Mouse (Mus musculus): Measurements from ENCODE around the gene Slc5a7.

Gene Slc5a7

DNA sequence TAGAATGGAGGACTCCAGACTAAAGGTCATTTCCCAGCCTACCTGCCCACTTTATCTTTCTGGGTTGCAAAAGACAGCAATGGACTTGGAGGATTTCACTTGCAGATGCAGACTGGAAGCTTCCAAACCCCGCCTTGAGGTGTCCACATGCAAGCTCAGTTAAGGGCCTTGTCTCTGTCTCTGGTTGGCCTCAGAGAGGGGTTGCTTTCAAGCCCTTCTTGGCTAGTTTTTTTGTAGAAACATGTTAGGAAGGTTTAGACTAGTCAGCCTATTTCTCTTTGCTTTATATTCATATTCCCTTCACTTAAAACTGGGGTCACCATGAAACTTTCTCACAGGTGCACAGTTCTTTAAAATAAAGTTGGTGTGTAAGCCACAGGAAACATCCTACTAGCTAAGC lies at the start of gene Slc5a7:
Slc5a7 (minus strand) TSS at position 101 of the 400 bp plus-strand sequence.
- DNase-seq (ENCODE audit: low read depth, low spot score) = peak; percentile 2

DNA sequence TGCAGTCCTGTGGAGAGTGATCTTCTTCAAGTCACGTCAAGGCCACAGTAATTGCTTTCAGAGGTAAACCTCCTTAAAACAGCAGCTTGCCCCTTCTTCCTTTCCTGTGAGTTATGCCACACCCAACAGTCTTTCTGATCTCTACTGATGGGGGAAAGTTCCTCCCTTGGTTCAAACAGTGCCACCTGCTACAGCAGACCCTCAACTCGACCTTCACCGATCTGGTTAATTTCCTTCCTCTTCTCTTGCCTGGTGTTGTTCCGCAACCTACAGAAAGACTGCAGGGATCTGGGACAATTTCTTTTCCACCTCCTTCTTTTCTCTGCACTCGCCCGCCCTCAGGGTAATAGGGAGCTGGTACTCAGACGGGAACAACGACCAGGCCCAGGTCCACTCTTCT lies 48.8 kb upstream of the Slc5a7 start:
- no peak for DNase-seq (ENCODE audit: low read depth, low spot score)

- peak; percentile 36 for DNase-seq (ENCODE audit: low read depth, low spot score)
Observed at GRCm38 (mm10) chr17:54343395-54343794, 44.6 kb upstream of the Slc5a7 start.

DNA sequence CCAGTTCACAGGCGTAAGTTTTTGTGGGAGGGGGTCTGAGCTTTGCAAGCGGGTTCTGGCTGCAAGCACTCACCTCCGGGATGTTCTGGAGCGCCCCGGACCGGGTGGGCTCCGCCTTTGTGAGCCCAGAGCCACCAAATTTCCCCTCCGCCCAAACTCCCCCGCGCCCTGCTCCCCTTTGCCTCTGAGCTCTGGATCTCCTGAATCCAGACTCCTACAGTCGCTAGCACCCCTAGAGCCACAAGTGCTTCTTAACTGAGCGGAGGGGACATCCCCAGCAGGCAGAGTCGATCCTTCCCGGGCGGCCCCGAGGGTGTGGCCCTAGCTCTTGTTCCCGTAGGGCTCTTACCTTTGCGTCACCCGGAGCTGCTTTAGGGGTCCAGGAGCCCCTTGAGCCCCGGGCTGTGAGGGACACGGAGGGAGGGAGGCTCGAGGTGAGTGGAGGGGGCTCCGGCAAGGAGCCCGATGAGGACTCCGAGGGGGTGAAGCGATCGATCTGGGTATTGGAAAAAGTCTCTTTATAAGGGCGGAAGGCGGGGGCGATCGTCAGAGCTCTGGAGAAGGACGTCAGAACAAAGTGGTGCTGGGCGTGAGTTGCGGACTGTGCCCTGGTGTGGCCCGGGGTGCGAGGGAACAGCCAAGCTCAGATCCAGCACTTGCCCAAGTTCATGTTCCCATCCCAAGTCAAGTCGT lies 456 bp downstream of the Slc5a7 start:
- peak; percentile 17 for DNase-seq (ENCODE audit: low read depth, low spot score)

- DNase-seq (ENCODE audit: low read depth, low spot score) = no peak
Observed at GRCm38 (mm10) chr17:54250783-54251182, 48.1 kb downstream of the Slc5a7 start.

GRCm38 (mm10) chr17:54243650-54244300 lies 55.1 kb downstream of the Slc5a7 start:
- no peak for DNase-seq (ENCODE audit: low read depth, low spot score)

- DNase-seq (ENCODE audit: low read depth, low spot score) = no peak
Observed at GRCm38 (mm10) chr17:54239435-54239834, 59.4 kb downstream of the Slc5a7 start.
